Mouse (Mus musculus): ENCODE measurements around the gene Tcf12. TPM values are rescaled to one million over a fixed set of nuclear protein-coding genes. Genes with fewer than 3 reads are reported as not detected.

Gene Tcf12
- polyA plus RNA-seq, 1 experiment, result 52.1 TPM

DNA sequence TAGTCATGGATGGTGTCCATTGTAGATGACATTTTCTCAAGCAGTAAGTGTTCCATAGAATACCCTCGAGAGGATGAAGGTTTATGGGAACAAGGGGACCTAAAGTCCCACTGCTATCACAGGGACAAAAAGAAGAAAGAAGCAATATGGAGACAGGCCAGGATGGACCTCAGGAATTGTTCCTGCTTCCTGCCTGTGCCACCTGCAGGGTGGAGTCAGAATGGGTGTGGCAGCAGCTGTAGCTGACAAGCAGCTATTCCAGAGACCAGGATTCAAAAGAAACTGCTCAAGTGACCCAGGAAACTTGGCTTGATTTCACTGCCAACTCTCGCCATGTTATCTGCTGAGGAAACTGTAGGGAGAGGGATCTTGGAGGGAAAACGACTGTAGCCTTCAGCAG is 298.1 kb downstream of the Tcf12 start:
- 86% methylated on average over 3 of the region's 3 CpGs for WGBS
- H3K36me3 ChIP-seq (ENCODE audit: control insufficient read depth, insufficient read depth, low read length), result no peaks in the 10 kb centered on the region
- no peaks in the 10 kb centered on the region for H3K27me3 ChIP-seq (ENCODE audit: control insufficient read depth, insufficient read depth, low read length)
- TF ChIP-seq POLR2A (IDR thresholded peaks at IDR 0.05; ENCODE audit: low read depth, low read length) (no peak), CTCF (IDR thresholded peaks at IDR 0.05; ENCODE audit: extremely low read depth, insufficient read depth, insufficient read length, insufficient replicate concordance) (no peak)
- no peak overlapping the region for H3K4me3 ChIP-seq (ENCODE audit: extremely low read depth, insufficient read depth, insufficient read length)
- DNase-seq (ENCODE audit: low read depth in 1 of 2, low spot score in 2 of 2), result no peak
- H3K4me1 ChIP-seq (ENCODE audit: control insufficient read depth, insufficient read depth, insufficient read length), result no peaks in the 10 kb centered on the region
- H3K27ac ChIP-seq (ENCODE audit: insufficient read depth, low read length), result no peak overlapping the region

DNA sequence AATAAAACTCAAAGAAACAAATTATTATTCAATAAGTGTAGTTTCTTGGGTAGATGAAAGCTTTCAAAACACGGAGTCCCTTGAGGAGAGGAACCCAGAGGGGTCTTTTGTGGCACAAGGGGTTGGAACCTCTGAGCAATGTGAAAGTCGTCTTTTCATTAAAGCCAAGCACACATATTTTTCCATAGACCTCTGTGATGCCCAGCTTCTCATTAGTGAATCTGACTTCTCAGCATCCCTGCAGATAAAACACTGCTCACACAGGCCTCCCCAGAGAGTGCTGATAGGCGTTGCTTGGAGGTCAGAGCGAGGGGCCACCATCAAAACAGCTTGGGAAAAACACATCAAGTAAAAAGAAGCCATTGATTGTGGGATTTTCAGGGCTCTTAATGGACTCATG is 298.8 kb downstream of the Tcf12 start:
- Histone ChIP-seq H3K36me3 (ENCODE audit: control insufficient read depth, insufficient read depth, low read length) (no peaks in the 10 kb centered on the region), H3K27ac (ENCODE audit: insufficient read depth, low read length) (no peak overlapping the region), H3K4me1 (ENCODE audit: control insufficient read depth, insufficient read depth, insufficient read length) (no peaks in the 10 kb centered on the region), H3K4me3 (ENCODE audit: extremely low read depth, insufficient read depth, insufficient read length) (no peak overlapping the region), H3K27me3 (ENCODE audit: control insufficient read depth, insufficient read depth, low read length) (no peaks in the 10 kb centered on the region)
- DNase-seq (ENCODE audit: low read depth in 1 of 2, low spot score in 2 of 2), result no peak
- TF ChIP-seq CTCF (IDR thresholded peaks at IDR 0.05; ENCODE audit: extremely low read depth, insufficient read depth, insufficient read length, insufficient replicate concordance), result no peak
- no peak for TF ChIP-seq POLR2A (IDR thresholded peaks at IDR 0.05; ENCODE audit: low read depth, low read length)
- WGBS, result 84% methylated on average over 4 of the region's 4 CpGs

DNA sequence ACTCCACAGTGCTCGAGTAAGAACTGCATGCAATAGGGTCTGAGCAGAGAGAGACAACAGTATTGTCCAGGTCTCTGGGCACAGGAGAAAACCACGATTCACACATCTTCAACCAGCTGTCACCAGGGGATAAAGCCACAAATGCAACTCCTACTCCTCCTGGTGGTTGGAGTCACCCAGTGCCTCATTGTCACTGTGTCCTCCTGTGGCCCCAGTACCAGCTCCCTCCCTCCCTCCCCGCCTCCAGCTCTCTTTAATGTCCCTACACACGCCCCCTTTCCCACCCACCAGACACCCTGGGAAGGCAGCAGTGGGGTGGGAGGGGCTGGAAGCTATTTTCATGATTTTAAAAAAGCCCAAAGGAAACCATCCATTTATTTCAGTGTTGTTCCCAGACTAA is 299.3 kb downstream of the Tcf12 start:
- H3K27ac ChIP-seq (ENCODE audit: insufficient read depth, low read length), result no peak overlapping the region
- 37% methylated on average over 4 of the region's 4 CpGs for WGBS
- H3K27me3 ChIP-seq (ENCODE audit: control insufficient read depth, insufficient read depth, low read length), result no peaks in the 10 kb centered on the region

DNA sequence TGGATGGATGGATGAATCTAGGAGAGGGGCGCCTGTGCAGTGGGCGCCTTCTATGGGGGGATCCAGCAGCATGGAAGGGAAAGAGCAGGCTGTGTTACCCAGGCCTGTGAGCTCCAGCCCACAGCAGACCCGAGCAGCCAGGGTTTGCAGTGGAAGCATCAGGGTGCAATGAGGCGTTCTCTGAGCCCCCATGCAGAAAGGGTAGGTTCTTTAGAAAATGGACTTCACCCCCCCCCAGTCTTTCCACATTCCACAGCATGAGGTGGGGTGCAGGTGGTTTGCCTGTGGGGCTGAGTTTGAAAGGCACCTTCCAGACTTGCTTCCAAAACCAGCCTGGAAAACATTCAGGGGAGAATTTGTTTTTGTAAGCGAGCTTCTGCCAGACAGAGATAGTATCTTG is 300.3 kb downstream of the Tcf12 start:
- no peak overlapping the region for H3K27ac ChIP-seq (ENCODE audit: insufficient read depth, low read length)
- DNase-seq (ENCODE audit: low read depth in 1 of 2, low spot score in 2 of 2), result no peak
- WGBS, result 89% methylated on average over 5 of the region's 5 CpGs
- no peaks in the 10 kb centered on the region for H3K4me1 ChIP-seq (ENCODE audit: control insufficient read depth, insufficient read depth, insufficient read length)
- H3K4me3 ChIP-seq (ENCODE audit: extremely low read depth, insufficient read depth, insufficient read length), result no peak overlapping the region
- no peak for TF ChIP-seq POLR2A (IDR thresholded peaks at IDR 0.05; ENCODE audit: low read depth, low read length)
- no peak for TF ChIP-seq CTCF (IDR thresholded peaks at IDR 0.05; ENCODE audit: extremely low read depth, insufficient read depth, insufficient read length, insufficient replicate concordance)
- no peaks in the 10 kb centered on the region for H3K27me3 ChIP-seq (ENCODE audit: control insufficient read depth, insufficient read depth, low read length)
- no peaks in the 10 kb centered on the region for H3K36me3 ChIP-seq (ENCODE audit: control insufficient read depth, insufficient read depth, low read length)

More for the DNA sequence above, 299.3 kb downstream of the Tcf12 start:
- no peak for TF ChIP-seq CTCF (IDR thresholded peaks at IDR 0.05; ENCODE audit: extremely low read depth, insufficient read depth, insufficient read length, insufficient replicate concordance)
- TF ChIP-seq POLR2A (IDR thresholded peaks at IDR 0.05; ENCODE audit: low read depth, low read length), result no peak
- H3K4me3 ChIP-seq (ENCODE audit: extremely low read depth, insufficient read depth, insufficient read length), result no peak overlapping the region
- H3K36me3 ChIP-seq (ENCODE audit: control insufficient read depth, insufficient read depth, low read length), result no peaks in the 10 kb centered on the region
- no peaks in the 10 kb centered on the region for H3K4me1 ChIP-seq (ENCODE audit: control insufficient read depth, insufficient read depth, insufficient read length)
- no peak for DNase-seq (ENCODE audit: low read depth in 1 of 2, low spot score in 2 of 2)

DNA sequence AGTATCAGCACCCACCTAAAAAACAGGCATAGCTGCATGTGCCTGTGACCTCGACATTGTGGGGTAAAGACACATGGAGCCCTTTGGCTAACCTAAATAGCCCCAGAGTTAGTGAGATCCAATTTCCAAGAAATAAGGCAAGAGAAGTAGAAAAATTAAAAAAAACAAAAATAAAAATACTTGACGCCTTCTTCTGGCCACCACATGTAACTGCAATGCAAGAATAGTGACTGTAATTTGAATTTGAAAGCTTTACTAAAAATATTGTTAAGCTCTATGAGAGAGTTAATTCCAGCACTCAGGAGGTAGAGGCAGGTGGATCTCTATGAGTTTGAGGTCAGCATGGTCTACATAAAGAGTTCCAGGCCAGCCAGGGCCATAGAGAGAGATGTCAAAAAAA is 300.9 kb downstream of the Tcf12 start:
- no peaks in the 10 kb centered on the region for H3K4me1 ChIP-seq (ENCODE audit: control insufficient read depth, insufficient read depth, insufficient read length)
- no peaks in the 10 kb centered on the region for H3K36me3 ChIP-seq (ENCODE audit: control insufficient read depth, insufficient read depth, low read length)
- TF ChIP-seq POLR2A (IDR thresholded peaks at IDR 0.05; ENCODE audit: low read depth, low read length) (no peak), CTCF (IDR thresholded peaks at IDR 0.05; ENCODE audit: extremely low read depth, insufficient read depth, insufficient read length, insufficient replicate concordance) (no peak)
- no peak for DNase-seq (ENCODE audit: low read depth in 1 of 2, low spot score in 2 of 2)
- no peak overlapping the region for H3K27ac ChIP-seq (ENCODE audit: insufficient read depth, low read length)
- no peaks in the 10 kb centered on the region for H3K27me3 ChIP-seq (ENCODE audit: control insufficient read depth, insufficient read depth, low read length)
- no peak overlapping the region for H3K4me3 ChIP-seq (ENCODE audit: extremely low read depth, insufficient read depth, insufficient read length)
- 84% methylated on average over 2 of the region's 2 CpGs for WGBS

DNA sequence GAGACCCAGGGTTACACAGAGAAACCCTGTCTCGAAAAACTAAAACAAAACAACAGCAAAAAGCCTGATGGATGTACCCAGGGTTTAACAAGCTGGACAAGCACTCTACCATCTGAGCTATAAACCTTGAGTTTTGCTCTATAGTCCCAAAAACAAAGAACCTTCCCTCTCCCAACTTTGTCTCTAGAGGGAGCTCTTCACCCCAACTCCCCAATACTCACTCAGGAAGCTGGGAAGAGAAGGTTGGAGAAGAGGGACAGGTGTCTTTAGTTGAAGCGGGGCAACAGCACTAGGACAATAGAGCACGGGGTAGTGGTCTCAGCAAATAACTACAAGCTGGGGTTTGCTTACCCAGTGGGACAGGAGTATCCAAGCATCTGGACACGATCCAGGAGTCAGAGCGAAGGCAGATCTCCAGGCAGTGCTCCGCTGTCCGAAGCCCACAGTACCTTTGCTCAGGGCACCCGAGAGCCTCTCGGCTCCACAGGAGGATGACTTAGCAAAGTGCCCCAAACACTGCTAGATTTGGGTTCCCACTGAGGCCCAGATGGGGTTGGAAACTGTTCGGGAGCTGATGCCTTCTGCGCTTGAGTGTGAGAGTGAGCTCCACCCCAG is 302.9 kb downstream of the Tcf12 start:
- TF ChIP-seq POLR2A (IDR thresholded peaks at IDR 0.05; ENCODE audit: low read depth, low read length), result no peak
- no peak for TF ChIP-seq CTCF (IDR thresholded peaks at IDR 0.05; ENCODE audit: extremely low read depth, insufficient read depth, insufficient read length, insufficient replicate concordance)
- no peaks in the 10 kb centered on the region for H3K36me3 ChIP-seq (ENCODE audit: control insufficient read depth, insufficient read depth, low read length)
- no peaks in the 10 kb centered on the region for H3K27me3 ChIP-seq (ENCODE audit: control insufficient read depth, insufficient read depth, low read length)
- no peak overlapping the region for H3K27ac ChIP-seq (ENCODE audit: insufficient read depth, low read length)
- H3K4me1 ChIP-seq (ENCODE audit: control insufficient read depth, insufficient read depth, insufficient read length), result no peaks in the 10 kb centered on the region
- H3K4me3 ChIP-seq (ENCODE audit: extremely low read depth, insufficient read depth, insufficient read length), result no peak overlapping the region
- WGBS, result 69% methylated on average over 11 of the region's 11 CpGs
- DNase-seq (ENCODE audit: low read depth in 1 of 2, low spot score in 2 of 2), result no peak

DNA sequence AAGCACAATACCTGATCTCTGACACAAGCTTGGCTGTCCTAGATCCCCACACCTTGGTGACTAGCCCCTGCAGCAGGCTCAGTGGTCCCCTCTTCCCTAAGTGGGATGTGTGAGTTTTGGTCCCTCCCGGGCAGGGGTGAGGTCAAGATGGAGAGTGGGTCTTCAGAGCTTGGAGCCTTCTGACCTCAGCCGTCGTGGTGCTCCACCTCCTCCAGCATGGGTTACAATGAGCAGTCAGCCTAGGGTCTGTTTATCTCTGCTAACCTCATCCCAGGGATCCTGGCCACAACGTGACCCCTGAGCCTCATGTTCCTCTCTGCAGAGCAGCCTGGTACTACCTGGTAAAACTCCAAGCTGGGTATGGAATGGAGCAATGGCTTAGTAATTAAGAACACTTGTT is 303.9 kb downstream of the Tcf12 start:
- Histone ChIP-seq H3K27ac (ENCODE audit: insufficient read depth, low read length) (no peak overlapping the region), H3K27me3 (ENCODE audit: control insufficient read depth, insufficient read depth, low read length) (no peaks in the 10 kb centered on the region), H3K4me3 (ENCODE audit: extremely low read depth, insufficient read depth, insufficient read length) (no peak overlapping the region), H3K4me1 (ENCODE audit: control insufficient read depth, insufficient read depth, insufficient read length) (no peaks in the 10 kb centered on the region), H3K36me3 (ENCODE audit: control insufficient read depth, insufficient read depth, low read length) (no peaks in the 10 kb centered on the region)
- 81% methylated on average over 4 of the region's 4 CpGs for WGBS
- DNase-seq (ENCODE audit: low read depth in 1 of 2, low spot score in 2 of 2), result no peak
- TF ChIP-seq POLR2A (IDR thresholded peaks at IDR 0.05; ENCODE audit: low read depth, low read length) (no peak), CTCF (IDR thresholded peaks at IDR 0.05; ENCODE audit: extremely low read depth, insufficient read depth, insufficient read length, insufficient replicate concordance) (no peak)

Data from spleen, adult 2 months (tissue).